ENCODE assay signal across 16 mouse cellular contexts in genomic region chr11:19160227-19160626, GRCm38 (mm10).
"Had no signal": no experiment of that assay in that cellular context is flagged by ENCODE, and none has a peak within 500 bp of the region (broad histone marks: within the 10 kb centered on the region; RNA-seq: fewer than 3 reads in every experiment).

No protein-coding gene starts in this region.

- H3K27me3 ChIP-seq: limb, embryonic 12.5 days; liver, embryonic 13.5 days; lung, embryonic 15.5 days; megakaryocyte, embryonic 14.5 days; neural tube, embryonic 12.5 days had no signal

- H3K4me2 ChIP-seq: limb, embryonic 12.5 days; liver, embryonic 13.5 days; lung, embryonic 15.5 days; neural tube, embryonic 12.5 days had no signal

- H3K9me3 ChIP-seq: limb, embryonic 12.5 days; liver, embryonic 13.5 days; lung, embryonic 15.5 days; megakaryocyte, embryonic 14.5 days; neural tube, embryonic 12.5 days had no signal

- ATAC-seq: liver, postnatal 0 days had no signal

- H3K9ac ChIP-seq: limb, embryonic 12.5 days; liver, embryonic 13.5 days; liver, postnatal 0 days; lung, embryonic 15.5 days; neural tube, embryonic 12.5 days had no signal

- DNase-seq: kidney, postnatal 10 days; kidney, postnatal 4 days; liver; liver, embryonic 13.5 days; liver, postnatal 0 days; lung, postnatal 14 days; right cerebral cortex, adult 18-20 months; right cerebral cortex, postnatal 25 days; thymus, postnatal 36 days had no signal

- H3K27ac ChIP-seq: layer of hippocampus, adult 2 months; limb, embryonic 12.5 days; liver, embryonic 13.5 days; lung, embryonic 15.5 days; macrophage; neural tube, embryonic 12.5 days had no signal

- H3K36me3 ChIP-seq: limb, embryonic 12.5 days; liver, embryonic 13.5 days; lung, embryonic 15.5 days; neural tube, embryonic 12.5 days had no signal

- H3K4me3 ChIP-seq: layer of hippocampus, adult 2 months; limb, embryonic 12.5 days; liver, embryonic 13.5 days; lung, embryonic 15.5 days; megakaryocyte, embryonic 14.5 days; myocyte; neural tube, embryonic 12.5 days had no signal

- H3K4me1 ChIP-seq: limb, embryonic 12.5 days; liver, embryonic 13.5 days; lung, embryonic 15.5 days; megakaryocyte, embryonic 14.5 days had no signal
